Mouse (Mus musculus) CD4-positive, CD25-positive, alpha-beta regulatory T cell, adult 9 weeks (primary cell): ENCODE data around the gene Ctns. TPM values are rescaled to one million over a fixed set of nuclear protein-coding genes. Genes with fewer than 3 reads are reported as not detected.

Experiments used
- polyA plus RNA-seq: library from polyadenylated mRNA; unstranded; fragments of 100-300 nt; shearing (Covaris generic); gene quantifications from one replicate; pipeline ENCODE4 v1.2.1, GENCODE M21; 2017

Ctns gene
- 17.8 TPM for polyA plus RNA-seq

DNA sequence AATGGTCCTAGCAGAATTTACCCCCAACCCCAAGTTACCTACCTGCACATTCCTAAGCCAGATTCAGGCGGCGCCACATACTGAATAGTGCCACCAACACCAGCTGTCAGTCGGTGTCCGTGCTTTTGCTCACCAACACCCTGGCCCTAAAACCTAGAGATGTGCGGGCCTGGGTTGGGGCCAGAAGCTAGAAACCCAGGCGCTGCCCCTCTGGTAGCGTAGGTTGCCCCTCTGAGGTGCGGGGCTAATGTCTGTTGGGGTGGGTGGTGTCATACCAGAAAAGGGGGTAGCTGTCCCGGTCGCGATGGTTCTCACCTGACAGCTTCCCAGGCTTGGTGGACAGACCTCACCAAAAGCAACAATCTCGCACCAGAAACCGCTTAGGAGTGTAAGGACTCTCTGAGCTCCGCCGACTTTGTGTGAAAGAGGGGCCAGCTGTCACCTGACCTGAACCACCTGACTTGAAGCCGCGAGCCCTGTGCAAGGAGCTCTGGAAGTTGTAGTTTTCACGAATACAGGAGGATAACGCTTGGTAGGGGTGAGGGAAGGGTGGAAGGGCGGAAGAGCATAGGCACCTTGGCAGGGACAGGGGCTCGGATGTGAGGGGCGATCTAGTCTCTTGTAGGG is at the start of gene Ctns:
Ctns (minus strand) TSS at position 440 of the 627 bp plus-strand sequence.

DNA sequence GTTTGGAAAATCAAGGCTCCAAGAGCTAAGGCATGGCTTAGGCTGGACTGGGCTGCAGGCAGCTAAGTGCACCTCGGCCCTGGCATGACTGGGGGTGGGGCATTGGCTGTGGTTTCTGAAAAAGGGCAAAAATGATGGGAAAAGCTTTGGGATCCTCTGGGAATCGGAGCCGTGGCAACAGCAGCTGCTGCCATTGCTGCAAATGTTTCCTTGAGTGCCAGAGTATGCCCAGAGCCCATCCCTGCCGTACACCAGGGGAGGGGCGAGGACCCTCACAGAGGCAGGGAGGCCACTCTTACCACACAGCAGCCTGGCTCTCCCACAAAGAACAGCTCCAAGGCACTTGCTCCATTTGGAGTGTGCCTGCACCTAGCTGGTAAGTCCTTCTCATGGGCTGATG is 35.1 kb upstream of the Ctns start, which contains the start of gene Trpv1:
Trpv1 (plus strand) TSS at position 301 of the 400 bp plus-strand sequence.

DNA sequence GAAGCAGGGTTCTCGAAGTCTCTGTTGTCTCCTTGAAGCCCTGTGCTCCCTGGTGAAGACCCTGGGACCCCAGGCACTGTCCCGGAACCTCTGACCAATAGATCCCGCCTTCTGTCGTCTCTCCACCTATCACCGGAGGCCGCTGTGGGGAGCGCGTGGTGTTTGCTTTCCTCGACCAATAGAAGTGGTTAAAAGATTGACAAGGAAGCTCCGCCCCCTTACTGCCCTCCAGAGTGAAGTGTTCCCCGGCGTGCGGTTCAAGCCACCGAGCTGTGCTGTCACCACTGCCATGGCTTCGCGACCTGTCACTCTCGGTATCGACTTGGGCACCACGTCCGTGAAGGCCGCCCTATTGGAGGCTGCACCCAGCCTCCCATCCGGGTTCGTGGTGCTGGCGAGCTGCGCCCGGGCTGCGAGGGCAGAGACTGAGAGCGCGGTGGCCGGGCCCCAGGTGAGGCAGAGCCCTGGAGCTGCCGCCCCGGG is 429 bp upstream of the Ctns start, which contains the start of gene Shpk:
Shpk (plus strand) TSS at position 231 of the 483 bp plus-strand sequence.

DNA sequence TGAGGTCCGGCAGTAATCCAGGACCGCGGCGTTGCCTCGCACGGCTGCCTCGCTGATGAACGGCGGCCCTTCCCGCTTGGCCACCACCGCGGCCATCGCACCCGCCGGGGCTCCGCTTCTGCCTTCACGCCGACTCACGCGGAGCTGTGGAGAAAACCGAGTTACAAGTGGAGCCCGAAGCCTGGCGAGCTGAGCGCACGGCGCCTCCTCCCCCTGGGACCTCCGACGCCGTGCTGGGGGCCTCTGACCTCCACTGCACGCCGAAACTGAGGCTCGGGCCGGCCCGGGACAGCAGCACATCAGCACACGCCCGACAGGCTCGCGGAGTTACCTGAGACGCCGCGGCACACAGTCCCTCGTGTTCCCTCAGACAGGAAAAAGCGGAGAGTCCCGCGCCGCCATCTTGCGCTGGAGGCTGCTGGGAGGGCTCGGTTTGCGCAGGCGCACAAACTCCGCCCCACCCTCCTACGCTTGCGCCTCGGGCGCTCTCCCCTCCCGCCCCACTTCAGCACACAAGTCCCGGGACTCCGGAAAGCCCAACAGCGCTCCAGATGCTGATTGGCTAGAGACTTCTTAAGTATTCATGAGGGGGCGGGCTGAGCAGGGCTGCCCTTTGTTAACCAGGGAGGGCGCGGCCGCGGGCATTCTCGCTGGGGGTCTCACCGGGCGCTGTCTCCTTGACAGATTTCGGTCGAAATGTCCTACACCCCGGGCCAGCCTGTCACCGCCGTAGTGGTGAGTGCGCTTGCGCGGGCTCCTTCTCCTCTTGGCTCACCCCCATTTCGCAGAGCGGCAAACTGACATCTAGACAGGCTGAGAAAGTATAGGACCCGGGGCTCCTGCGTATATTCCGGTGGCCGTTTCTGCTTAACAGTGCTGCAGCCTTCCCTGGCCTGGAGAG is 22.0 kb downstream of the Ctns start, which contains the start of the genes Emc6 and Tax1bp3:
Emc6 (minus strand) TSS at position 430 of the 901 bp plus-strand sequence.
Tax1bp3 (plus strand) TSS at position 476 of the 901 bp plus-strand sequence.

DNA sequence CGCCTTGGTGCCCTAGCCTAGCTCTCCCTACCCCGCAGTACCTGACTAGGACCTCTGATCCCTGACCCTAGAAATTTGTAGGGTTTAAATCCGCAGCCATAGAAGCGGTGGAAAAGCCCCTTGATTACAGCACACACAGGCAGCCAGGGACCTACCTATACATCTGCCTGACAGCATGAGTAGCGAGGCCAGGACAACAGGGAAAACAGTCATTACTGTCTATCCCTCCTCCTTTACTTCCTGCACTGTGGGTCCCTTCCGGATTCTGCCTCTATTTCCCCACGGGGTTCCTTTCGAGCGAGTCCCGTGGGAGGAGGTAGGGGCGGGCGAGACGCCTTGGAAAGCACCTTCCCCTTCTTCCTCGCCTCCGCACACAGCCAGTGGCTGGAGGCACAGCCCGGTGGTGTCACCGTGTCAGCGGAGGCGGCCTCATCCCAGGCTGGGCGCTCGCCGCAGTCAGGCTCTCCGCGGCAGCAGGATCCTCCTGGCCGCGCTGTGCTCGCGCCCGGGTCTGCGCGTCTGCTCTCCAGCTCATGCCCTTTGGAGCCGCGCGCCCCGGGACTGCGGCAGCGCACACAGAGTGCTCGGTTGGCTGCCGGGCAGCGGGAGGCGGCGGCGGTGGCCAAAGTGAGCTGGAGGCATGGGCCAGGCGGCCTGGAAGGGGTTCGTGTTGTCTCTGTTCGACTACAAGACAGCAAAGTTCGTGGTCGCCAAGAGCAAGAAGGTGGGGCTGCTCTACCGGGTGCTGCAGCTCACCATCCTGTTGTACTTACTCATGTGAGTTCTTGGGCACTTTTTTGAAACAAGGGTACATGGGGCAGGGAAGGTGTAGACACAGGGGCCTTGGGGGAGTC is 38.7 kb downstream of the Ctns start, which contains the start of gene P2rx5:
P2rx5 (plus strand) TSS at position 465 of the 854 bp plus-strand sequence.

DNA sequence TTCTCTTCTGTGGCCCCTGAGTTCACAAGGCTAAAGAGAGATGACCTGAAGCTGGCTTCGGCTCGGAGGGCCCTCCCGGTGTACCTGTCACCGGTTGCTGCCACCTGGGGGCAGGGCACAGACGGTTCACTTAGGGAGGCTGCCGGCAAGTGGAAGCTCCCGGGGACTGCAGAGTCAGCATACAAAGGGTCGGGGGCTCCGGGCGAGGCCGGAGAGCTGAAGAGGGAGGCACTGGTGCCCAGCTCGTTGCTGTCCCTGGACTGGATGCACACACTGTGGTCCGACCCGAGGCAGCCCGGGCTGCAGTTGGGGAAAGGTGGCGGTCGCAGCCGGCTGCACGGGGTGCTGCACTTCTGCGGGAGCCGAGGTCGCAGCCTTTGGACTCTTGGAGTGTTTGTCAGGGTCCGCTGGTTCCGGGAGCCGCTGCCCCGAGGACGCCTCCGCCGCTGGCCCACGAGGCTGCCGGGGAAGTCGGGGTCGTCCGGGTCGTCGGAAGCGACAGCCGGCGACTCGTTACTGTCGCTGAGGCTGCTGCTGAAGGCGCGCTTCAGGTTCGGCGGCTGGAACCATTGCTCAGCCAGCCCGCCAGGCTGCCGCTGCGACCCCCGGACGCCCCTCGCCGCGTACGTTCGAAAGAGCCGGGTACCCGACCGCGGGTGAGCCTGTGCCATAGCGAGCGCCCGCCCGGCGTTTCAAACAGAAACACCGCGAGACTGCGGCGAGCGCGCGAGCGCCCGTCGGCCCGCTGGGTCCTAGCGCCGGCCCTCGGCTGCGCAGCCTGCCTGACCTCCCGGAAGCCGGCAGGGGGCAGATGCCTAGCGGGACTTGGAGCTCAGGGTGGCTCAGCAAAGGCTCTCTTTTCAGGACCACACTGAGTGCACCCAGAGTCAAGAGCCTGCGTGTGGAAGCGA is 61.0 kb downstream of the Ctns start, which contains the start of gene Haspin:
Haspin (minus strand) TSS at position 704 of the 911 bp plus-strand sequence.

Other genes starting within 250 kb of the Ctns start
- 182 TPM for gene Atp2a3, start 237.9 kb downstream of the Ctns start, polyA plus RNA-seq
- not detected for gene P2rx1, start 199.9 kb downstream of the Ctns start, polyA plus RNA-seq
- gene Camkk1, start 180.0 kb downstream of the Ctns start, polyA plus RNA-seq = 9.6 TPM
- gene Ncbp3, start 151.3 kb downstream of the Ctns start, polyA plus RNA-seq = 12.7 TPM
- gene Itgae, start 108.5 kb downstream of the Ctns start, polyA plus RNA-seq = 46.7 TPM
- gene Haspin, start 60.7 kb downstream of the Ctns start, polyA plus RNA-seq = 5.8 TPM
- gene P2rx5, start 38.6 kb downstream of the Ctns start, polyA plus RNA-seq = not detected
- gene Emc6, start 22.0 kb downstream of the Ctns start, polyA plus RNA-seq = 38.2 TPM
- 33.1 TPM for gene Tax1bp3, start 22.0 kb downstream of the Ctns start, polyA plus RNA-seq
- 11.7 TPM for gene Shpk, start 418 bp upstream of the Ctns start, polyA plus RNA-seq
- gene Trpv1, start 35.2 kb upstream of the Ctns start, polyA plus RNA-seq = not detected
- not detected for gene Trpv3, start 68.3 kb upstream of the Ctns start, polyA plus RNA-seq
- not detected for gene Aspa, start 130.6 kb upstream of the Ctns start, polyA plus RNA-seq
- gene Gm49340, start 130.7 kb upstream of the Ctns start, polyA plus RNA-seq = not detected
- not detected for gene Spata22, start 130.7 kb upstream of the Ctns start, polyA plus RNA-seq
- gene Olfr20, start 151.7 kb upstream of the Ctns start, polyA plus RNA-seq = not detected
- 0.29 TPM for gene Olfr376, start 172.2 kb upstream of the Ctns start, polyA plus RNA-seq
- gene Olfr1, start 200.6 kb upstream of the Ctns start, polyA plus RNA-seq = not detected
- not detected for gene Olfr378, start 229.4 kb upstream of the Ctns start, polyA plus RNA-seq